Mouse (Mus musculus) frontal cortex, postnatal 10 days (tissue): ENCODE data around the gene Tjp3.

Source experiments
- DNase-seq, 2 experiments: peaks; one replicate each; pipeline ENCODE4 v3.0.0; 2022; ENCODE audit warnings: low spot score in 2 of 2, mixed read lengths in 1 of 2

The Tjp3 gene

GRCm38 (mm10) chr10:81297845-81298244 lies 6.5 kb upstream of the Tjp3 start:
- no peak for DNase-seq

- DNase-seq: no peak
Observed at GRCm38 (mm10) chr10:81297246-81297645, 5.9 kb upstream of the Tjp3 start.

GRCm38 (mm10) chr10:81295185-81295584 lies 3.8 kb upstream of the Tjp3 start:
- DNase-seq: no peak

GRCm38 (mm10) chr10:81294442-81294841 lies 3.1 kb upstream of the Tjp3 start:
- DNase-seq: no peak

GRCm38 (mm10) chr10:81293334-81294030 lies 2.1 kb upstream of the Tjp3 start:
- DNase-seq: no peak

GRCm38 (mm10) chr10:81292554-81293333 lies 1.4 kb upstream of the Tjp3 start, which contains the start of gene Pip5k1c:
TSS of gene Pip5k1c (plus strand) at chr10:81292963.
- DNase-seq: peak; percentile 100

- DNase-seq: peak in 1 of 2 experiments; percentile 29
Observed at GRCm38 (mm10) chr10:81290698-81291460, 502 bp downstream of the Tjp3 start.

GRCm38 (mm10) chr10:81289811-81290210 lies 1.6 kb downstream of the Tjp3 start:
- DNase-seq: no peak

GRCm38 (mm10) chr10:81289278-81289677 lies 2.1 kb downstream of the Tjp3 start:
- peak in 1 of 2 experiments; percentile 64 for DNase-seq

- peak in 1 of 2 experiments; percentile 15 for DNase-seq
Observed at GRCm38 (mm10) chr10:81288601-81289000, 2.8 kb downstream of the Tjp3 start.

- peak in 1 of 2 experiments; percentile 21 for DNase-seq
Observed at GRCm38 (mm10) chr10:81287513-81288157, 3.7 kb downstream of the Tjp3 start.

- no peak for DNase-seq
Observed at GRCm38 (mm10) chr10:81286586-81286985, 4.8 kb downstream of the Tjp3 start.

- DNase-seq: peak in 1 of 2 experiments; percentile 83
Observed at GRCm38 (mm10) chr10:81285694-81286450, 5.5 kb downstream of the Tjp3 start.

GRCm38 (mm10) chr10:81284719-81285118 lies 6.7 kb downstream of the Tjp3 start:
- no peak for DNase-seq

- no peak for DNase-seq
Observed at GRCm38 (mm10) chr10:81284189-81284588, 7.2 kb downstream of the Tjp3 start.

GRCm38 (mm10) chr10:81279496-81279895 lies 11.9 kb downstream of the Tjp3 start:
- DNase-seq: no peak

GRCm38 (mm10) chr10:81277676-81278075 lies 13.7 kb downstream of the Tjp3 start:
- no peak for DNase-seq

- DNase-seq: no peak
Observed at GRCm38 (mm10) chr10:81273842-81274241, 17.5 kb downstream of the Tjp3 start.

- no peak for DNase-seq
Observed at GRCm38 (mm10) chr10:81272356-81272755, 19.0 kb downstream of the Tjp3 start.

GRCm38 (mm10) chr10:81268643-81269412 lies 22.6 kb downstream of the Tjp3 start:
- DNase-seq: no peak
